Mouse (Mus musculus) liver, postnatal 0 days (tissue): Measurements from ENCODE around the gene Uqcc2.

Experiments used
- CTCF ChIP-seq: sonication (generic); IDR thresholded peaks from 2 replicates; pipeline ENCODE4 v1.5.1; 2016; ENCODE audit warnings: antibody characterized with exemption, low read depth
- EP300 ChIP-seq: IDR thresholded peaks from 2 replicates; pipeline ENCODE4 v1.6.1; 2016; ENCODE audit warnings: antibody characterized with exemption, low read depth, mild to moderate bottlenecking

- no peak for TF ChIP-seq CTCF
- TF ChIP-seq EP300: no peak
Observed at GRCm38 (mm10) chr17:27158439-27158838, 24.7 kb upstream of the Uqcc2 start.
